Mouse (Mus musculus) intestine, embryonic 14.5 days (tissue): Measurements from ENCODE around the gene Olfr965. TPM values are rescaled to one million over a fixed set of nuclear protein-coding genes. Genes with fewer than 3 reads are reported as not detected.
"Not testable (repeated sequence)": the region's sequence is repeated elsewhere in the genome, so short reads cannot be mapped to it uniquely, and the experiment has no call there.

Experiments used
- ATAC-seq: fragments of 200-750 bp; cut with Nextera tagmentation; replicated peaks from 2 replicates; pipeline ENCODE4 v1.8.0; 2017; ENCODE audit warnings: low read depth, moderate number of reproducible peaks, moderate TSS enrichment, moderate library complexity; ENCODE audit not compliant: low FRiP score, low TSS enrichment
- DNase-seq: peaks from one replicate; pipeline ENCODE4 v3.0.0-alpha.2; 2018; ENCODE audit warnings: low spot score
- H3K27ac ChIP-seq: fragments of 300-500 bp; sonication (generic); 2 replicates; pipeline ENCODE4 v1.5.1; 2014; ENCODE audit warnings: low read depth, mild to moderate bottlenecking, control low read depth
- H3K27me3 ChIP-seq: fragments of 300-500 bp; sonication (generic); replicated peaks from 2 replicates; pipeline ENCODE4 v1.6.1; 2014; ENCODE audit warnings: low read length, control low read depth; ENCODE audit not compliant: control insufficient read depth, insufficient read depth
- H3K36me3 ChIP-seq: fragments of 300-500 bp; sonication (generic); 2 replicates; pipeline ENCODE4 v1.6.1; 2014; ENCODE audit warnings: low read length, control low read depth; ENCODE audit not compliant: control insufficient read depth, insufficient read depth
- H3K4me1 ChIP-seq: fragments of 300-500 bp; sonication (generic); replicated peaks from 2 replicates; pipeline ENCODE4 v1.6.1; 2014; ENCODE audit warnings: low read length, control low read depth, mixed read lengths; ENCODE audit not compliant: control insufficient read depth, insufficient read depth
- H3K4me2 ChIP-seq: fragments of 300-500 bp; sonication (generic); 2 replicates; pipeline ENCODE4 v1.6.1; 2014; ENCODE audit warnings: low read length
- H3K4me3 ChIP-seq: fragments of 300-500 bp; sonication (generic); 2 replicates; pipeline ENCODE4 v1.5.1; 2014; ENCODE audit warnings: low read depth, low read length, control low read depth, mixed read lengths
- H3K9ac ChIP-seq: fragments of 300-500 bp; sonication (generic); 2 replicates; pipeline ENCODE4 v1.6.1; 2014; ENCODE audit warnings: mild to moderate bottlenecking, low read length
- H3K9me3 ChIP-seq: fragments of 300-500 bp; sonication (generic); 2 replicates; pipeline ENCODE4 v1.6.1; 2016; ENCODE audit warnings: low read length, control low read depth; ENCODE audit not compliant: control insufficient read depth
- WGBS: fragments of 180-500 bp; shearing (Covaris S2); extraction: QIAGEN DNeasy Blood & Tissue Kit; methylation state at CpG from one replicate; pipeline ENCODE4 v1.1.7; 2014; 5-methylcytosine and 5-hydroxymethylcytosine counted together
- polyA plus RNA-seq: library from polyadenylated mRNA; unstranded; fragments of >200 nt; fragmentation: Nextera tagmentation; extraction: Ambion mirVana; gene quantifications from 2 replicates; pipeline ENCODE4 v1.2.1, GENCODE M21; 2014

Olfr965 gene
- not detected in 2 replicates for polyA plus RNA-seq

DNA sequence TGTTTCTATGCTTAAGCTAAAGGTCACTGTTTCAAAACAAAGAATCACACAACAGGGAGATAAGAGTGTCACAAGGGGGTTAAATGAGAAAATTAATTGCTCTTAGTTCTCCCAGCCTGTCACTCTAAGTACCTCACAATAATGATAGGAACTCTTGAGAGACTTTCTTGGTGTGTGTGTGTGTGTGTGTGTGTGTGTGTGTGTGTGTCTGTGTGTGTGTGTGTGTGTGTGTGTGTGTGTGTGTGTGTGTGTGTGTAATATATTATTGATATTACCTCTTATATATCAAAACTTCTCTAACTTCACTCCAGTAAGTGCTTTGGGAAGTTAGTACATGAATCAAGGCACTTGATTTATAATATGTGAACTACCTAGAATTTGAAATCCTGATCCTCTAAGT lies at the start of gene Olfr965:
Gene Olfr965, plus strand, starts transcription at position 301 of the 400 bp plus-strand sequence.
- no peak for ATAC-seq
- no peaks in the 10 kb centered on the region for H3K4me1 ChIP-seq
- no peak within 1 kb of the TSS for H3K27ac ChIP-seq
- no peaks in the 10 kb centered on the region for H3K9me3 ChIP-seq
- H3K9ac ChIP-seq: no peak within 1 kb of the TSS
- no peaks in the 10 kb centered on the region for H3K36me3 ChIP-seq
- DNase-seq: no peak
- no peak within 1 kb of the TSS for H3K4me2 ChIP-seq
- no peaks in the 10 kb centered on the region for H3K27me3 ChIP-seq
- no peak within 1 kb of the TSS for H3K4me3 ChIP-seq

DNA sequence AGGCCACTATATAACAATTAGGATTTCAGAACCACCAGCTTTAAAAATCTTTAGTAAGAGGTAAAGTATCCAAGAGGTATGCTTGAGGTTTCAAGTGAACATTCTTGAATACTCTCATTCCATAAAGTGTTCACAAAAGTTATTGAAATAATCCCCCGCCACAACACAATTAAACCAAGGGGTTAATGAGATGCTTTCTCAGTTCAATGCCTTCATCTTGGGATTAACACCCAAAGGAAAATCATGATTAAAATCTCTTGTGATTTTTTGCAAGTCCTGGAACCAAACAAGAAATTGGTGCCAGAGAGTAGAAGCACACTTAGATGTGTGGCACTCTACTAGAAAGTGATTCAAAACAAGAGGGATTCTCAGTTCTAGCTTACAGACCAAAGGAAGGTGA lies 44.2 kb upstream of the Olfr965 start, which contains the start of gene Olfr963:
Gene Olfr963, plus strand, starts transcription at position 301 of the 400 bp plus-strand sequence.
- Histone ChIP-seq H3K9ac (no peak within 1 kb of the TSS), H3K9me3 (no peaks in the 10 kb centered on the region), H3K36me3 (no peaks in the 10 kb centered on the region), H3K27me3 (no peaks in the 10 kb centered on the region), H3K27ac (no peak within 1 kb of the TSS), H3K4me1 (no peaks in the 10 kb centered on the region), H3K4me3 (no peak within 1 kb of the TSS), H3K4me2 (no peak within 1 kb of the TSS)
- 83% methylated on average over 1 of the region's 1 CpGs for WGBS
- no peak for DNase-seq
- ATAC-seq: no peak

DNA sequence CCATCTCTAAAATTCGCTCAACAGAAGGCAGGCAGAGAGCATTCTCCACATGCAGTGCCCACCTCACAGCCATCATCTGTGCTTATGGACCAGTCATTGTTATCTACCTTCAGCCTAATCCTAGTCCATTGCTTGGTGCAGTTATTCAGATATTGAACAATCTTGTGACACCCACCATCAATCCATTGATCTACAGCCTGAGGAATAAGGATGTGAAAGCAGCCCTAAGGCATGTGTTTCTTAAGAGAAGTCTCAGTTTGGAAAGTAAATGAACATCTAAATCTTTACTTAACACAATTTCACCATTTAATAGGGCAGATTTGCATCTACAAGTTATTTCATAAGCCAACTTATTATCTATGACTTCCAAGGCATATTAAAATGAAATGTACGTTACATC lies 41.4 kb upstream of the Olfr965 start:
- Histone ChIP-seq H3K9me3 (no peaks in the 10 kb centered on the region), H3K36me3 (no peaks in the 10 kb centered on the region), H3K27me3 (no peaks in the 10 kb centered on the region), H3K27ac (no peak overlapping the region), H3K4me2 (no peak overlapping the region), H3K9ac (no peak overlapping the region), H3K4me1 (no peaks in the 10 kb centered on the region), H3K4me3 (no peak overlapping the region)
- DNase-seq (no peak), ATAC-seq (no peak)
- 87% methylated on average over 2 of the region's 2 CpGs for WGBS

DNA sequence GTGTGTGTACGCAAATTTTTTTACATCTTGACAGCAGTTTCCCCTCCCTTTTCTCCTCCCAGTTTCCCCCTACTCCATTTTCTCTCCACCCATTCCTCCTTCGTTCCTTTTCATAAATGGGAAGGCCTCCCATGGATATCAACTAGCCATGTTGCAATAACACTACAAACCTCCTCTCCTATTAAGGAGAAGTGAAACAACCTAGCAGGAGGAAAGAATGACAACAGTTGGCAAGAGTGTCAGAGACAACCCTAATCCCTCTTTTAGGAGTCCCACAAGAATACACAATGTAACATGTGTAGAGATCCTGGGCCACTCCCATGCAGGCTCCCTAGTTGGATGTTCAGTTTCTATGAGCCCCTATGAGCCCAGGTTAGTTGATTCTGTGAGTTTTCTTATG lies 36.3 kb upstream of the Olfr965 start:
- Histone ChIP-seq H3K9me3 (no peaks in the 10 kb centered on the region), H3K36me3 (no peaks in the 10 kb centered on the region), H3K4me2 (no peak overlapping the region), H3K4me1 (no peaks in the 10 kb centered on the region), H3K27me3 (no peaks in the 10 kb centered on the region), H3K4me3 (no peak overlapping the region), H3K9ac (no peak overlapping the region), H3K27ac (no peak overlapping the region)
- 82% methylated on average over 2 of the region's 2 CpGs for WGBS
- DNase-seq (no peak), ATAC-seq (no peak)

DNA sequence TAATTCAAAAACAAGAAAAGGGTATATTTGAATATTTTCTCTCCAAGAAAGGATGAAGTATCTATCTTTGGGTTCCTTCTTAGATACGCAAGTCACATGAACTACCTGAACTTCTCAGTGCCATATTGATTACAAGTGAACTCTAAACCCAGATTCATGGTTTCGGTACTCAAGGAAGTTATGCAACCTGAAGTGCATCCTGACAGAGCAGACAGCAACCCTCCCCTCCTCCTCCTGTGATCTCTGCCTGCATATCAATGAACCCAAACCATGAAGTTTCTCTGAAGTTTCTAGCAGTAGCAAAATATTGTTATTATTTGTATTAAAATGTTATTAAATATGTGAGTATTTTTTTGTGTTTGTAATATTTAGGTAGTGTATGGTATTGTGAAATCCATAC lies 32.6 kb upstream of the Olfr965 start:
- H3K4me1 ChIP-seq: no peaks in the 10 kb centered on the region
- H3K4me3 ChIP-seq: no peak overlapping the region
- no peak overlapping the region for H3K4me2 ChIP-seq
- no peaks in the 10 kb centered on the region for H3K27me3 ChIP-seq
- H3K9me3 ChIP-seq: no peaks in the 10 kb centered on the region
- no peak for ATAC-seq
- H3K9ac ChIP-seq: no peak overlapping the region
- DNase-seq: no peak
- WGBS: 92% methylated on average over 2 of the region's 2 CpGs
- H3K27ac ChIP-seq: no peak overlapping the region
- no peaks in the 10 kb centered on the region for H3K36me3 ChIP-seq

DNA sequence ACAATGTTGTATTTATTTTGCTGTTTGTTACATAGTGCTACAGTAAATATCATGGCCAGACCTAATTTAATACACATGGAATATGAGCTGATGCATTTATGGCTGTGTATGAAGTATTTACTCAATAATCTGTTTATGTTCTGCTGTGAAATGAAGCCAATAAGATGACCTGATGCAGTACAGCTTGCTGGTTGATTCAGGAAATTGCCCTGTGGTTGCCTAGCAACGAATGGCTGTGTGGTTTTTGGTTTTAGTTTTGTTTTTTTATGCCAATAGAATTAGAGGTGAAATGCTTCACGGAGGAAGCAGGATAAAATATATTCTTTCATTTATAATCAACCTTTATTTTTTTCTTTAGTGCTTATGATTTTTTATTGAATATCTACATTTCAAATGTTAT lies 31.9 kb upstream of the Olfr965 start:
- H3K4me3 ChIP-seq: no peak overlapping the region
- H3K27ac ChIP-seq: no peak overlapping the region
- H3K4me2 ChIP-seq: no peak overlapping the region
- DNase-seq: no peak
- no peaks in the 10 kb centered on the region for H3K4me1 ChIP-seq
- 65% methylated on average over 2 of the region's 2 CpGs for WGBS
- ATAC-seq: no peak
- H3K9me3 ChIP-seq: no peaks in the 10 kb centered on the region
- no peak overlapping the region for H3K9ac ChIP-seq
- no peaks in the 10 kb centered on the region for H3K36me3 ChIP-seq
- H3K27me3 ChIP-seq: no peaks in the 10 kb centered on the region

DNA sequence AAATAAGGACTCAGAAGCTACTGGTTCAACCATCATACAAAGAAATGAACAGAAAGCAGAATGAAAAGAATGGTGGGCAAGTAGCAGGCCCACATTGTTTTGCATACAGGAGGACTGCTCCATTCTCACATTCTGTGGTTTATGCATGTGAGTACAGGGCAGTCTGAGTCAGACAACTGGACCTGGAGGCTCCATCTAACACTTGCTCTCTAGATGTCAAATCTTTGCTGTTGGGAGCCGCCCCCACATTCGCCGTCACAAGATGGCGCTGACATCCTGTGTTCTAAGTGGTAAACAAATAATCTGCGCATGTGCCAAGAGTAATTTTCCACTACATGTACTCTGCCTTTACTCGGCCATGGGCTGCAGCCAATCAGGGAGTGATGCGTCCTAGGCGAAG lies 10.0 kb upstream of the Olfr965 start:
- 87% methylated on average over 8 of the region's 8 CpGs for WGBS

DNA sequence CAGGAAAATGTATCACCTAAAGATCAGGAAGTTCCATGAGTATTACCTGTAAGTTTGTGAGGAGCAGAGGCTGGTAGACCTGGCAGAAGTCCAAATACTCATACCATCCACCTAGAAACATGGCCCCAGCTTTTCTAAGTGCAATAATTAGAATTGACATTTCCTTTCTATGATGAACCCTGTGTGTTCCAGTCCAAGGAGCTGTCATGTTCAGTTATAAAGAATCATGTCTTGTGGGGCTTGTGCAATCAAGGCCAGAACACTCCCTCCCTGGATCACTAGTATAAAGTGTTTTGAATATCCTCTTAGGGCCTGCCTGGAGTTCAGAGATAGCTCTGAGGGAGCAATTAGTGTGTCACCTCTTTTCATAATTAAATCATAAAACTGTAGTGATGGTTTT lies 4.1 kb upstream of the Olfr965 start, which contains the start of gene Olfr149:
Gene Olfr149, minus strand, starts transcription at position 101 of the 400 bp plus-strand sequence.
- H3K9me3 ChIP-seq: no peaks in the 10 kb centered on the region
- H3K27ac ChIP-seq: no peak within 1 kb of the TSS
- H3K4me3 ChIP-seq: no peak within 1 kb of the TSS
- H3K36me3 ChIP-seq: no peaks in the 10 kb centered on the region
- no peaks in the 10 kb centered on the region for H3K27me3 ChIP-seq
- H3K9ac ChIP-seq: no peak within 1 kb of the TSS
- no peaks in the 10 kb centered on the region for H3K4me1 ChIP-seq
- ATAC-seq (no peak), DNase-seq (no peak)
- H3K4me2 ChIP-seq: no peak within 1 kb of the TSS

More for the DNA sequence above, 10.0 kb upstream of the Olfr965 start:
- not testable (repeated sequence) for H3K36me3 ChIP-seq, H3K27me3 ChIP-seq, ATAC-seq, H3K4me1 ChIP-seq, DNase-seq, H3K4me3 ChIP-seq, H3K4me2 ChIP-seq, H3K27ac ChIP-seq, H3K9ac ChIP-seq, H3K9me3 ChIP-seq

DNA sequence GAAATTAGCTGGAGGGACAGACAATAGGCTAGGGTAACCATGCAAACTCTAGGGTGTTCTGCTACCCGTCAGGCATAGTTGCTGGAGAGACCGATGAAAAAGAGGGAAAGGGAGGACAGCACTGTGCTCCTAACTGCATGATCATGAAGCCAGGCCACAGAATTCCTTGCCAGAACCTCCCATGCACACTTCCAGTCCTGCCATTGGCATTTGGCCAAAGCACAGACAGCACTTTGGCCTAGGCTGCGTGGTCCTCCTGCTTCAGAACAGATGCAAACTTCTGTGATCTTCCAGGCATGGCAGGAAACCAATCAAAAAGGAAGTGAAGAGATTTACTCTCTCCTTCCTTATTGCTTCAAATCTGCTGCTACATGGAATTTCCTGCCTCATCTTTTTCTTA lies 2.2 kb upstream of the Olfr965 start:
- DNase-seq: no peak
- H3K4me3 ChIP-seq: no peak overlapping the region
- H3K9me3 ChIP-seq: no peaks in the 10 kb centered on the region
- WGBS: 39% methylated on average over 3 of the region's 3 CpGs
- ATAC-seq: no peak
- H3K27me3 ChIP-seq: no peaks in the 10 kb centered on the region
- no peaks in the 10 kb centered on the region for H3K36me3 ChIP-seq
- no peak overlapping the region for H3K9ac ChIP-seq
- H3K4me1 ChIP-seq: no peaks in the 10 kb centered on the region
- H3K4me2 ChIP-seq: no peak overlapping the region
- H3K27ac ChIP-seq: no peak overlapping the region
